Mouse (Mus musculus) liver, embryonic 11.5 days (tissue): ENCODE measurements around the gene Pelp1. TPM values are rescaled to one million over a fixed set of nuclear protein-coding genes. Genes with fewer than 3 reads are reported as not detected.
"Not testable (repeated sequence)": the region's sequence is repeated elsewhere in the genome, so short reads cannot be mapped to it uniquely, and the experiment has no call there.

Source experiments
- ATAC-seq: fragments of 200-750 bp; cut with Nextera tagmentation; replicated peaks from 2 replicates; pipeline ENCODE4 v1.8.0; 2017; ENCODE audit warnings: moderate number of reproducible peaks, mild to moderate bottlenecking, moderate TSS enrichment, moderate library complexity; ENCODE audit not compliant: low FRiP score
- DNase-seq: peaks from one replicate; pipeline ENCODE4 v3.0.0-alpha.2; 2017; ENCODE audit warnings: low spot score
- H3K27ac ChIP-seq: fragments of 300-500 bp; sonication (generic); 2 replicates; pipeline ENCODE4 v1.5.1; 2014; ENCODE audit warnings: mild to moderate bottlenecking, low read depth, low read length, control low read depth
- H3K27me3 ChIP-seq: fragments of 300-500 bp; sonication (generic); replicated peaks from 2 replicates; pipeline ENCODE4 v1.6.1; 2014; ENCODE audit warnings: low read length, mixed read lengths; ENCODE audit not compliant: control insufficient read depth, insufficient read depth
- H3K36me3 ChIP-seq: fragments of 300-500 bp; sonication (generic); 2 replicates; pipeline ENCODE4 v1.6.1; 2014; ENCODE audit warnings: mild to moderate bottlenecking, low read length, moderate library complexity, mixed read lengths; ENCODE audit not compliant: control insufficient read depth, insufficient read depth
- H3K4me1 ChIP-seq: fragments of 300-500 bp; sonication (generic); replicated peaks from 2 replicates; pipeline ENCODE4 v1.6.1; 2014; ENCODE audit warnings: low read length, mixed read lengths; ENCODE audit not compliant: control insufficient read depth, insufficient read depth
- H3K4me2 ChIP-seq: fragments of 300-500 bp; sonication (generic); 2 replicates; pipeline ENCODE4 v1.6.1; 2014; ENCODE audit warnings: mild to moderate bottlenecking, control low read depth, moderate library complexity
- H3K4me3 ChIP-seq: fragments of 300-500 bp; sonication (generic); 2 replicates; pipeline ENCODE4 v1.5.1; 2014; ENCODE audit warnings: low read depth, low read length, control low read depth
- H3K9ac ChIP-seq: fragments of 300-500 bp; sonication (generic); 2 replicates; pipeline ENCODE4 v1.6.1; 2014; ENCODE audit warnings: low read depth, low read length, control low read depth
- H3K9me3 ChIP-seq: fragments of 300-500 bp; sonication (generic); 2 replicates; pipeline ENCODE4 v1.6.1; 2016; ENCODE audit warnings: low read length, inconsistent platforms, mixed read lengths; ENCODE audit not compliant: control insufficient read depth
- WGBS: fragments of 180-500 bp; shearing (Covaris S2); extraction: QIAGEN DNeasy Blood & Tissue Kit; methylation state at CpG from one replicate; pipeline ENCODE4 v1.1.7; 2014; 5-methylcytosine and 5-hydroxymethylcytosine counted together
- polyA plus RNA-seq: library from polyadenylated mRNA; unstranded; fragments of >200 nt; fragmentation: Nextera tagmentation; extraction: Ambion mirVana; gene quantifications from 2 replicates; pipeline ENCODE4 v1.2.1, GENCODE M21; 2014

Pelp1 gene
- polyA plus RNA-seq, 1 experiment from 2014 or later, result 48.5 TPM

- no peaks in the 10 kb centered on the region; the same call in 1 of the 2 replicates for H3K27me3 ChIP-seq
- DNase-seq (peak; percentile 7), ATAC-seq (no peak)
- WGBS, result 75% methylated on average over 7 of the region's 7 CpGs
- no peak overlapping the region for H3K4me3 ChIP-seq
- H3K9ac ChIP-seq, result no peak overlapping the region
- no peaks in the 10 kb centered on the region for H3K36me3 ChIP-seq
- H3K4me2 ChIP-seq, result no peak overlapping the region
- no peaks in the 10 kb centered on the region for H3K9me3 ChIP-seq
- no peak overlapping the region for H3K27ac ChIP-seq
- no peaks in the 10 kb centered on the region for H3K4me1 ChIP-seq
Observed at GRCm38 (mm10) chr11:70372849-70373557, 36.8 kb downstream of the Pelp1 start.

- no peaks in the 10 kb centered on the region for H3K9me3 ChIP-seq
- no peaks in the 10 kb centered on the region; the same call in 1 of the 2 replicates for H3K27me3 ChIP-seq
- H3K4me3 ChIP-seq, result no peak overlapping the region
- no peaks in the 10 kb centered on the region for H3K36me3 ChIP-seq
- H3K4me2 ChIP-seq, result no peak overlapping the region
- no peak for DNase-seq
- no peak overlapping the region for H3K27ac ChIP-seq
- no peak overlapping the region for H3K9ac ChIP-seq
- H3K4me1 ChIP-seq, result no peaks in the 10 kb centered on the region
- ATAC-seq, result no peak
Observed at GRCm38 (mm10) chr11:70372396-70372795, 37.4 kb downstream of the Pelp1 start.

GRCm38 (mm10) chr11:70368626-70369025 lies 41.2 kb downstream of the Pelp1 start:
- H3K4me1 ChIP-seq, H3K4me3 ChIP-seq, ATAC-seq, H3K9me3 ChIP-seq, DNase-seq, H3K27ac ChIP-seq, H3K27me3 ChIP-seq, H3K4me2 ChIP-seq, H3K36me3 ChIP-seq, H3K9ac ChIP-seq: not testable (repeated sequence)
- WGBS, result 70% methylated on average over 2 of the region's 2 CpGs

GRCm38 (mm10) chr11:70367701-70368100 lies 42.1 kb downstream of the Pelp1 start:
- DNase-seq, H3K9ac ChIP-seq, H3K4me1 ChIP-seq, H3K4me3 ChIP-seq, H3K27ac ChIP-seq, ATAC-seq, H3K36me3 ChIP-seq, H3K9me3 ChIP-seq, H3K27me3 ChIP-seq, H3K4me2 ChIP-seq: not testable (repeated sequence)
- 85% methylated on average over 6 of the region's 6 CpGs for WGBS

GRCm38 (mm10) chr11:70351868-70352267 lies 58.0 kb downstream of the Pelp1 start, which contains the start of gene Alox15:
Alox15 (minus strand) TSS chr11:70352031.
- ATAC-seq (no peak), DNase-seq (no peak)
- peak within 1 kb of the TSS; percentile 37 for H3K4me3 ChIP-seq
- no peak within 1 kb of the TSS for H3K9ac ChIP-seq
- peaks cover 7% of the 10 kb centered on the region for H3K4me1 ChIP-seq
- peak within 1 kb of the TSS; percentile 72 for H3K4me2 ChIP-seq
- no peaks in the 10 kb centered on the region for H3K36me3 ChIP-seq
- peaks cover 56% of the 10 kb centered on the region for H3K27me3 ChIP-seq
- under 1% methylated on average over 19 of the region's 19 CpGs for WGBS
- no peak within 1 kb of the TSS for H3K27ac ChIP-seq
- no peaks in the 10 kb centered on the region for H3K9me3 ChIP-seq

- no peak for DNase-seq
- Histone ChIP-seq H3K27ac (no peak overlapping the region), H3K36me3 (no peaks in the 10 kb centered on the region), H3K9me3 (no peaks in the 10 kb centered on the region), H3K4me1 (peaks cover 7% of the 10 kb centered on the region), H3K4me3 (no peak overlapping the region), H3K4me2 (no peak overlapping the region), H3K9ac (no peak overlapping the region), H3K27me3 (peaks cover 57% of the 10 kb centered on the region)
- no peak for ATAC-seq
- WGBS, result 76% methylated on average over 9 of the region's 9 CpGs
Observed at GRCm38 (mm10) chr11:70348630-70349029, 61.2 kb downstream of the Pelp1 start.

- 72% methylated on average over 10 of the region's 10 CpGs for WGBS
- peaks cover 49% of the 10 kb centered on the region for H3K27me3 ChIP-seq
- no peak for ATAC-seq
Observed at GRCm38 (mm10) chr11:70347861-70348260, 62.0 kb downstream of the Pelp1 start.

GRCm38 (mm10) chr11:70345546-70345945 lies 64.3 kb downstream of the Pelp1 start:
- Histone ChIP-seq H3K36me3 (no peaks in the 10 kb centered on the region), H3K4me2 (no peak overlapping the region), H3K27ac (no peak overlapping the region), H3K9me3 (no peaks in the 10 kb centered on the region), H3K9ac (no peak overlapping the region), H3K27me3 (peaks cover 26% of the 10 kb centered on the region), H3K4me1 (no peaks in the 10 kb centered on the region), H3K4me3 (no peak overlapping the region)
- 88% methylated on average over 8 of the region's 8 CpGs for WGBS
- DNase-seq, result no peak
- ATAC-seq, result no peak

More at GRCm38 (mm10) chr11:70347861-70348260, 62.0 kb downstream of the Pelp1 start:
- DNase-seq, result no peak
- H3K4me1 ChIP-seq, result peaks cover 7% of the 10 kb centered on the region
- H3K9me3 ChIP-seq, result no peaks in the 10 kb centered on the region
- no peak overlapping the region for H3K4me3 ChIP-seq
- H3K27ac ChIP-seq, result no peak overlapping the region
- no peak overlapping the region for H3K4me2 ChIP-seq
- no peaks in the 10 kb centered on the region for H3K36me3 ChIP-seq
- H3K9ac ChIP-seq, result no peak overlapping the region

GRCm38 (mm10) chr11:70345061-70345460 lies 64.8 kb downstream of the Pelp1 start:
- no peak overlapping the region for H3K4me3 ChIP-seq
- DNase-seq, result no peak
- whole genome bisulfite sequencing, result 69% methylated on average over 10 of the region's 10 CpGs
- no peak overlapping the region for H3K27ac ChIP-seq
- H3K36me3 ChIP-seq, result no peaks in the 10 kb centered on the region
- H3K4me1 ChIP-seq, result no peaks in the 10 kb centered on the region
- H3K9ac ChIP-seq, result no peak overlapping the region
- no peaks in the 10 kb centered on the region for H3K9me3 ChIP-seq
- H3K4me2 ChIP-seq, result no peak overlapping the region
- no peak for ATAC-seq
- peaks cover 21% of the 10 kb centered on the region for H3K27me3 ChIP-seq
